Mouse (Mus musculus) left cerebral cortex, postnatal 25 days (tissue): ENCODE measurements around the gene Zbtb16. TPM values are rescaled to one million over a fixed set of nuclear protein-coding genes. Genes with fewer than 3 reads are reported as not detected.

Experiments used
- DNase-seq, 2 experiments: peaks; one replicate each; pipeline ENCODE4 v3.0.0; 2022; ENCODE audit warnings: low spot score in 2 of 2, mixed read lengths in 1 of 2
- intact Hi-C: fragments of 180-260 bp; cut with DNase I; formaldehyde crosslinking; loops from one replicate; pipeline ENCODE4 v1.15.1; 2025
- total RNA-seq, 2 experiments: library from RNA; stranded (reverse); gene quantifications; 2 replicates each; pipeline ENCODE4 v1.2.3; 2021

The Zbtb16 gene
- total RNA-seq, 2 experiments from 2014 or later = 71.7 to 73.7 TPM

GRCm38 (mm10) chr9:48644926-48645647 lies 190.9 kb downstream of the Zbtb16 start:
- peak in 1 of 2 experiments; percentile 64 for DNase-seq
- intact Hi-C loops = loop anchor here (5.0 to 10.0 kb wide), 2 partner anchors 77 to 840 kb away; partner anchors contain the start of gene Ttc12

GRCm38 (mm10) chr9:48644376-48644775 lies 191.6 kb downstream of the Zbtb16 start:
- intact Hi-C loops = loop anchor here (10.0 kb wide), 1 partner anchor 840 kb away; the partner anchor contains the start of gene Ttc12
- DNase-seq = no peak

- intact Hi-C loops = loop anchor here (10.0 kb wide), 1 partner anchor 843 kb away; the partner anchor contains the start of gene Ttc12
- DNase-seq = no peak
Observed at GRCm38 (mm10) chr9:48641636-48642035, 194.4 kb downstream of the Zbtb16 start.

GRCm38 (mm10) chr9:48640881-48641280 lies 195.1 kb downstream of the Zbtb16 start:
- intact Hi-C loops = loop anchor here (10.0 kb wide), 1 partner anchor 844 kb away; the partner anchor contains the start of gene Ttc12
- no peak for DNase-seq

- intact Hi-C loops = loop anchor here (10.0 kb wide), 1 partner anchor 827 kb away; no protein-coding TSS in a partner anchor
- DNase-seq = peak in 1 of 2 experiments; percentile 36
Observed at GRCm38 (mm10) chr9:48638176-48638803, 197.7 kb downstream of the Zbtb16 start.

GRCm38 (mm10) chr9:48637161-48637560 lies 198.9 kb downstream of the Zbtb16 start:
- intact Hi-C loops = loop anchor here (10.0 kb wide), 1 partner anchor 828 kb away; no protein-coding TSS in a partner anchor
- DNase-seq = no peak

GRCm38 (mm10) chr9:48635576-48636350 lies 200.3 kb downstream of the Zbtb16 start:
- no peak for DNase-seq
- intact Hi-C loops = loop anchor here (10.0 kb wide), 1 partner anchor 829 kb away; no protein-coding TSS in a partner anchor

GRCm38 (mm10) chr9:48633147-48633546 lies 202.9 kb downstream of the Zbtb16 start:
- no peak for DNase-seq
- intact Hi-C loops = loop anchor here (10.0 kb wide), 1 partner anchor 832 kb away; no protein-coding TSS in a partner anchor

GRCm38 (mm10) chr9:48619268-48619667 lies 216.8 kb downstream of the Zbtb16 start:
- intact Hi-C loops = loop anchor here (10.0 kb wide), 1 partner anchor 354 kb away; no protein-coding TSS in a partner anchor
- no peak for DNase-seq

- DNase-seq = peak; percentile 58 to 71
- intact Hi-C loops = loop anchor here (10.0 kb wide), 1 partner anchor 354 kb away; no protein-coding TSS in a partner anchor
Observed at GRCm38 (mm10) chr9:48618589-48618988, 217.4 kb downstream of the Zbtb16 start.

- no peak for DNase-seq
- intact Hi-C loops = loop anchor here (10.0 kb wide), 1 partner anchor 353 kb away; no protein-coding TSS in a partner anchor
Observed at GRCm38 (mm10) chr9:48618111-48618510, 217.9 kb downstream of the Zbtb16 start.

GRCm38 (mm10) chr9:48617511-48618010 lies 218.5 kb downstream of the Zbtb16 start:
- DNase-seq = no peak
- intact Hi-C loops = loop anchor here (10.0 kb wide), 1 partner anchor 353 kb away; no protein-coding TSS in a partner anchor

GRCm38 (mm10) chr9:48613221-48613620 lies 222.8 kb downstream of the Zbtb16 start:
- no peak for DNase-seq
- intact Hi-C loops = loop anchor here (10.0 kb wide), 1 partner anchor 348 kb away; no protein-coding TSS in a partner anchor

- DNase-seq = no peak
- intact Hi-C loops = loop anchor here (10.0 kb wide), 1 partner anchor 348 kb away; no protein-coding TSS in a partner anchor
Observed at GRCm38 (mm10) chr9:48612542-48612941, 223.5 kb downstream of the Zbtb16 start.

- DNase-seq = no peak
Observed at GRCm38 (mm10) chr9:48611032-48611431, 225.0 kb downstream of the Zbtb16 start.

GRCm38 (mm10) chr9:48609734-48610133 lies 226.3 kb downstream of the Zbtb16 start:
- no peak for DNase-seq
- intact Hi-C loops = loop anchor here (10.0 kb wide), 1 partner anchor 345 kb away; no protein-coding TSS in a partner anchor

More at GRCm38 (mm10) chr9:48611032-48611431, 225.0 kb downstream of the Zbtb16 start:
- intact Hi-C loops = loop anchor here (10.0 kb wide), 1 partner anchor 346 kb away; no protein-coding TSS in a partner anchor

GRCm38 (mm10) chr9:48607417-48607816 lies 228.6 kb downstream of the Zbtb16 start:
- intact Hi-C loops = no loop called here
- peak in 1 of 2 experiments; percentile 16 for DNase-seq

- intact Hi-C loops = no loop called here
- DNase-seq = no peak
Observed at GRCm38 (mm10) chr9:48606171-48606570, 229.9 kb downstream of the Zbtb16 start.

- no peak for DNase-seq
- intact Hi-C loops = no loop called here
Observed at GRCm38 (mm10) chr9:48605697-48606096, 230.3 kb downstream of the Zbtb16 start.
